Mouse (Mus musculus): ENCODE measurements at regions not wholly inside any gene's neighbourhood (a gene's known extent, or its start where the extent isn't known, plus 50 kb on each side); places are given as distances from the start of the nearest gene placed in this dataset.
"Not testable (repeated sequence)": the region's sequence is repeated elsewhere in the genome, so short reads cannot be mapped to it uniquely, and the experiment has no call there.

GRCm38 (mm10) chr5:148805030-148805429, 124.1 kb downstream of the Katnal1 start:
- Histone ChIP-seq H3K4me2 (no peak overlapping the region), H3K27me3 (ENCODE audit: control insufficient read depth, insufficient read depth, low read length) (no peaks in the 10 kb centered on the region), H3K4me1 (ENCODE audit: control insufficient read depth, insufficient read depth, low read length) (peaks cover 13% of the 10 kb centered on the region), H3K4me3 (ENCODE audit: low read depth, low read length) (no peak overlapping the region), H3K27ac (ENCODE audit: low read depth, low read length) (no peak overlapping the region), H3K9ac (ENCODE audit: low read depth, low read length) (no peak overlapping the region), H3K36me3 (ENCODE audit: control insufficient read depth, insufficient read depth, low read length) (no peaks in the 10 kb centered on the region), H3K9me3 (replicated peaks; ENCODE audit: control insufficient read depth, low read length) (no peaks in the 10 kb centered on the region)
- no peak for ATAC-seq (replicated peaks; ENCODE audit: insufficient number of reproducible peaks, low FRiP score, low TSS enrichment)
- 38% methylated on average over 3 of the region's 3 CpGs for WGBS (ENCODE audit: insufficient replicate concordance)

- ATAC-seq (replicated peaks; ENCODE audit: insufficient number of reproducible peaks, low FRiP score, low TSS enrichment), result no peak
- Histone ChIP-seq H3K4me2 (no peak overlapping the region), H3K9ac (ENCODE audit: low read depth, low read length) (no peak overlapping the region), H3K27ac (ENCODE audit: low read depth, low read length) (no peak overlapping the region), H3K9me3 (replicated peaks; ENCODE audit: control insufficient read depth, low read length) (no peaks in the 10 kb centered on the region), H3K36me3 (ENCODE audit: control insufficient read depth, insufficient read depth, low read length) (no peaks in the 10 kb centered on the region), H3K27me3 (ENCODE audit: control insufficient read depth, insufficient read depth, low read length) (no peaks in the 10 kb centered on the region), H3K4me3 (ENCODE audit: low read depth, low read length) (no peak overlapping the region), H3K4me1 (ENCODE audit: control insufficient read depth, insufficient read depth, low read length) (peaks cover 2% of the 10 kb centered on the region)
- WGBS (ENCODE audit: insufficient replicate concordance), result 84% methylated on average over 14 of the region's 14 CpGs
Measured at GRCm38 (mm10) chr5:148803772-148804171, 125.3 kb downstream of the Katnal1 start.

- H3K4me2 ChIP-seq, result no peak overlapping the region
- no peak overlapping the region for H3K4me3 ChIP-seq (ENCODE audit: low read depth, low read length)
- no peak for ATAC-seq (replicated peaks; ENCODE audit: insufficient number of reproducible peaks, low FRiP score, low TSS enrichment)
- H3K36me3 ChIP-seq (ENCODE audit: control insufficient read depth, insufficient read depth, low read length), result no peaks in the 10 kb centered on the region
- no peaks in the 10 kb centered on the region for H3K9me3 ChIP-seq (replicated peaks; ENCODE audit: control insufficient read depth, low read length)
- no peaks in the 10 kb centered on the region for H3K27me3 ChIP-seq (ENCODE audit: control insufficient read depth, insufficient read depth, low read length)
- H3K4me1 ChIP-seq (ENCODE audit: control insufficient read depth, insufficient read depth, low read length), result peaks cover 8% of the 10 kb centered on the region; the same call in 1 of the 2 replicates
- no peak overlapping the region for H3K9ac ChIP-seq (ENCODE audit: low read depth, low read length)
- WGBS (ENCODE audit: insufficient replicate concordance), result 79% methylated on average over 9 of the region's 9 CpGs
- no peak overlapping the region for H3K27ac ChIP-seq (ENCODE audit: low read depth, low read length)
Measured at GRCm38 (mm10) chr5:148802720-148803119, 126.4 kb downstream of the Katnal1 start.

GRCm38 (mm10) chr5:148798541-148798940, 130.6 kb downstream of the Katnal1 start:
- H3K4me2 ChIP-seq, result no peak overlapping the region
- WGBS (ENCODE audit: insufficient replicate concordance), result 47% methylated on average over 6 of the region's 6 CpGs
- no peaks in the 10 kb centered on the region for H3K36me3 ChIP-seq (ENCODE audit: control insufficient read depth, insufficient read depth, low read length)
- H3K4me1 ChIP-seq (ENCODE audit: control insufficient read depth, insufficient read depth, low read length), result peaks cover 8% of the 10 kb centered on the region; the same call in 1 of the 2 replicates
- no peaks in the 10 kb centered on the region for H3K27me3 ChIP-seq (ENCODE audit: control insufficient read depth, insufficient read depth, low read length)
- no peak for ATAC-seq (replicated peaks; ENCODE audit: insufficient number of reproducible peaks, low FRiP score, low TSS enrichment)
- H3K9ac ChIP-seq (ENCODE audit: low read depth, low read length), result no peak overlapping the region
- no peak overlapping the region for H3K4me3 ChIP-seq (ENCODE audit: low read depth, low read length)
- no peaks in the 10 kb centered on the region for H3K9me3 ChIP-seq (replicated peaks; ENCODE audit: control insufficient read depth, low read length)
- H3K27ac ChIP-seq (ENCODE audit: low read depth, low read length), result no peak overlapping the region

GRCm38 (mm10) chr5:148796072-148796471, 133.0 kb downstream of the Katnal1 start:
- no peaks in the 10 kb centered on the region for H3K36me3 ChIP-seq (ENCODE audit: control insufficient read depth, insufficient read depth, low read length)
- 34% methylated on average over 4 of the region's 4 CpGs for WGBS (ENCODE audit: insufficient replicate concordance)
- no peaks in the 10 kb centered on the region for H3K9me3 ChIP-seq (replicated peaks; ENCODE audit: control insufficient read depth, low read length)
- peaks cover 3% of the 10 kb centered on the region; the same call in 1 of the 2 replicates for H3K27me3 ChIP-seq (ENCODE audit: control insufficient read depth, insufficient read depth, low read length)
- H3K4me1 ChIP-seq (ENCODE audit: control insufficient read depth, insufficient read depth, low read length), result peaks cover 8% of the 10 kb centered on the region; the same call in 1 of the 2 replicates
- H3K4me2 ChIP-seq, result no peak overlapping the region
- no peak overlapping the region for H3K9ac ChIP-seq (ENCODE audit: low read depth, low read length)
- no peak for ATAC-seq (replicated peaks; ENCODE audit: insufficient number of reproducible peaks, low FRiP score, low TSS enrichment)
- H3K27ac ChIP-seq (ENCODE audit: low read depth, low read length), result no peak overlapping the region
- no peak overlapping the region for H3K4me3 ChIP-seq (ENCODE audit: low read depth, low read length)

- no peak overlapping the region for H3K27ac ChIP-seq (ENCODE audit: low read depth, low read length)
- 25% methylated on average over 15 of the region's 15 CpGs for WGBS (ENCODE audit: insufficient replicate concordance)
- no peaks in the 10 kb centered on the region for H3K9me3 ChIP-seq (replicated peaks; ENCODE audit: control insufficient read depth, low read length)
- H3K4me2 ChIP-seq, result peak overlapping the region; percentile 30; the same call in 1 of the 2 replicates
- H3K36me3 ChIP-seq (ENCODE audit: control insufficient read depth, insufficient read depth, low read length), result no peaks in the 10 kb centered on the region
- ATAC-seq (replicated peaks; ENCODE audit: insufficient number of reproducible peaks, low FRiP score, low TSS enrichment), result 0 out of 2 replicates have a peak, but pooled peaks have one; percentile 46
- H3K9ac ChIP-seq (ENCODE audit: low read depth, low read length), result no peak overlapping the region
- peaks cover 3% of the 10 kb centered on the region; the same call in 1 of the 2 replicates for H3K27me3 ChIP-seq (ENCODE audit: control insufficient read depth, insufficient read depth, low read length)
- no peak overlapping the region for H3K4me3 ChIP-seq (ENCODE audit: low read depth, low read length)
- peaks cover 8% of the 10 kb centered on the region; the same call in 1 of the 2 replicates for H3K4me1 ChIP-seq (ENCODE audit: control insufficient read depth, insufficient read depth, low read length)
Measured at GRCm38 (mm10) chr5:148794465-148794864, 134.7 kb downstream of the Katnal1 start.

- Histone ChIP-seq H3K9ac (ENCODE audit: low read depth, low read length) (no peak overlapping the region), H3K36me3 (ENCODE audit: control insufficient read depth, insufficient read depth, low read length) (no peaks in the 10 kb centered on the region), H3K27ac (ENCODE audit: low read depth, low read length) (no peak overlapping the region), H3K4me2 (no peak overlapping the region), H3K4me1 (ENCODE audit: control insufficient read depth, insufficient read depth, low read length) (0 out of 2 replicates have a peak, but pooled peaks cover under 1% of the 10 kb centered on the region), H3K4me3 (ENCODE audit: low read depth, low read length) (no peak overlapping the region), H3K9me3 (replicated peaks; ENCODE audit: control insufficient read depth, low read length) (no peaks in the 10 kb centered on the region), H3K27me3 (ENCODE audit: control insufficient read depth, insufficient read depth, low read length) (peaks cover 3% of the 10 kb centered on the region; the same call in 1 of the 2 replicates)
- 13% methylated on average over 14 of the region's 14 CpGs for WGBS (ENCODE audit: insufficient replicate concordance)
- no peak for ATAC-seq (replicated peaks; ENCODE audit: insufficient number of reproducible peaks, low FRiP score, low TSS enrichment)
Measured at GRCm38 (mm10) chr5:148792736-148793440, 136.2 kb downstream of the Katnal1 start.

GRCm38 (mm10) chr5:148791651-148792050, 137.5 kb downstream of the Katnal1 start:
- no peak overlapping the region for H3K9ac ChIP-seq (ENCODE audit: low read depth, low read length)
- no peak overlapping the region for H3K27ac ChIP-seq (ENCODE audit: low read depth, low read length)
- no peaks in the 10 kb centered on the region for H3K36me3 ChIP-seq (ENCODE audit: control insufficient read depth, insufficient read depth, low read length)
- H3K4me3 ChIP-seq (ENCODE audit: low read depth, low read length), result no peak overlapping the region
- H3K4me1 ChIP-seq (ENCODE audit: control insufficient read depth, insufficient read depth, low read length), result no peaks in the 10 kb centered on the region
- WGBS (ENCODE audit: insufficient replicate concordance), result 66% methylated on average over 6 of the region's 6 CpGs
- ATAC-seq (replicated peaks; ENCODE audit: insufficient number of reproducible peaks, low FRiP score, low TSS enrichment), result no peak
- H3K9me3 ChIP-seq (replicated peaks; ENCODE audit: control insufficient read depth, low read length), result no peaks in the 10 kb centered on the region
- H3K4me2 ChIP-seq, result no peak overlapping the region
- H3K27me3 ChIP-seq (ENCODE audit: control insufficient read depth, insufficient read depth, low read length), result peaks cover 3% of the 10 kb centered on the region; the same call in 1 of the 2 replicates

- WGBS (ENCODE audit: insufficient replicate concordance), result 61% methylated on average over 6 of the region's 6 CpGs
Measured at GRCm38 (mm10) chr5:148790343-148790742, 138.8 kb downstream of the Katnal1 start.

More at GRCm38 (mm10) chr5:148790343-148790742, 138.8 kb downstream of the Katnal1 start:
- H3K9me3 ChIP-seq (replicated peaks; ENCODE audit: control insufficient read depth, low read length); H3K36me3 ChIP-seq (ENCODE audit: control insufficient read depth, insufficient read depth, low read length); H3K9ac ChIP-seq (ENCODE audit: low read depth, low read length); ATAC-seq (replicated peaks; ENCODE audit: insufficient number of reproducible peaks, low FRiP score, low TSS enrichment); H3K4me2 ChIP-seq; H3K4me1 ChIP-seq (ENCODE audit: control insufficient read depth, insufficient read depth, low read length); H3K4me3 ChIP-seq (ENCODE audit: low read depth, low read length); H3K27me3 ChIP-seq (ENCODE audit: control insufficient read depth, insufficient read depth, low read length); H3K27ac ChIP-seq (ENCODE audit: low read depth, low read length): not testable (repeated sequence)

Data from heart, embryonic 11.5 days (tissue).